11 mouse cellular contexts compared by ENCODE assay signal in the genomic region with DNA sequence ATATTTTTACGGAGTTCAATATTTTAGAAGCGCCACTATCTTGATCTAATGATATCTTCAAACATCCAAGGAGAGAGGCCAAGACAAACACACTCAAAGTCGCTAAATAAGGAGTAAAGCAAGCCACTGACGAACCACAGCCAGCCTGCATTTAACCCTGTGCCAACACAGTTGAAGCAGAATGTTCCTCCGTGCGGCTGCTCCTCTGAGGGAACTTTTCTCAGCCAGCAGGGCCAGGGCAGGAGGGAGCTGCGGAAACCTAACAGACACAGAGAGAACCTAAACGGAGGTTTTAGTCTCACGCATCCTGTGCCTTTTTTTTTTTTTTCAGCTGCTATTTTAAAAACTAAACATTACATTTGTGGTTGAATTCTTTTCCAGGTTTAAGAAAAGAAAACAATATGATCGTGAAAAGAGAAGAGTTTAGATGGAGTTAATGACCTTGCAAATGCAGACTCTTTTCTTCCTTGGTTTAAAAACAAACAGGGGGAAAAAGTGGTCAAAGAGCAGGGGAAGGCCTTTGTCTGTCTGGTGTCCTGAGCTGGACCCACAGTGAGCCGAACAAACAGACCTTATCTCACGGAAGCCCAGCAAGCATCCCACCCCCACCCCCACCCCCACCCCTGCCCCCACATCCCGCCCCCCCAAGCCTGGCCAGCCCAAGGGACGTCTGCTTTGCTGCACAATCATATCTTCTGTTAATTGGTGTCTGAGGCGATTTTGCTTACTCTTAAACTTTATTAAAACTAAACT. TPM values are rescaled to one million over a fixed set of nuclear protein-coding genes. Genes with fewer than 3 reads are reported as not detected.
DNase-seq lines count a peak whose midpoint lies in the region; ATAC-seq lines count a peak whose summit lies in the region.
"Had no signal": no experiment of that assay in that cellular context is flagged by ENCODE, and none has a peak within 500 bp of the region (broad histone marks: within the 10 kb centered on the region; RNA-seq: fewer than 3 reads in every experiment).

No protein-coding gene starts in this region.

- peaks cover 15% of the 10 kb centered on the region for H3K4me1 ChIP-seq in kidney, embryonic 15.5 days

- H3K36me3 ChIP-seq in kidney, embryonic 15.5 days = no peaks in the 10 kb centered on the region
- H3K36me3 ChIP-seq in splenic B cell, adult 2 months (ENCODE audit: control insufficient read depth, insufficient read depth, low read length, poor library complexity, severe bottlenecking) = no peaks in the 10 kb centered on the region
- H3K36me3 ChIP-seq: hindbrain, embryonic 12.5 days; midbrain, embryonic 12.5 days had no signal

- H3K9ac ChIP-seq in kidney, embryonic 15.5 days = no peak overlapping the region
- H3K9ac ChIP-seq: hindbrain, embryonic 12.5 days; midbrain, embryonic 12.5 days had no signal

- no peaks in the 10 kb centered on the region for H3K27me3 ChIP-seq in kidney, embryonic 15.5 days
- no peaks in the 10 kb centered on the region for H3K27me3 ChIP-seq in splenic B cell, adult 2 months (ENCODE audit: control insufficient read depth, insufficient read depth, low read length, poor library complexity, severe bottlenecking)
- H3K27me3 ChIP-seq: hindbrain, embryonic 12.5 days; midbrain, embryonic 12.5 days had no signal

- no peak for DNase-seq in kidney, postnatal 14 days
- DNase-seq in embryo, embryonic 10.5 days (ENCODE audit: low spot score) = peak; percentile 34
- peak; percentile 25 for DNase-seq in heart, postnatal 4 days
- peak; percentile 4 for DNase-seq in splenic B cell, adult 2 months (ENCODE audit: low read depth, low spot score)
- no peak for DNase-seq in right cerebral cortex, adult 18-20 months
- no peak for DNase-seq in spleen, adult 12 weeks (ENCODE audit: low spot score)
- DNase-seq in cerebellum, adult 11-12 months = no peak
- DNase-seq: cerebellum, adult 9-10 months had no signal

- H3K27ac ChIP-seq in kidney, embryonic 15.5 days = peak overlapping the region; percentile 72
- H3K27ac ChIP-seq: hindbrain, embryonic 12.5 days; midbrain, embryonic 12.5 days had no signal

- no peak overlapping the region for H3K4me2 ChIP-seq in kidney, embryonic 15.5 days
- H3K4me2 ChIP-seq: hindbrain, embryonic 12.5 days; midbrain, embryonic 12.5 days had no signal

- H3K4me3 ChIP-seq in kidney, embryonic 15.5 days (replicated peaks) = no peak overlapping the region
- H3K4me3 ChIP-seq: hindbrain, embryonic 12.5 days; midbrain, embryonic 12.5 days had no signal

- no peaks in the 10 kb centered on the region for H3K9me3 ChIP-seq in kidney, embryonic 15.5 days (replicated peaks)
- H3K9me3 ChIP-seq: hindbrain, embryonic 12.5 days; midbrain, embryonic 12.5 days had no signal

- 31% methylated on average over 15 of the region's 15 CpGs for WGBS in kidney, embryonic 15.5 days

- no peak for ATAC-seq in kidney, embryonic 15.5 days (replicated peaks; ENCODE audit: low FRiP score)

RNA-seq across cellular contexts. Expression of a gene that starts 15.0 kb away (rescaled TPM):
- 910 and 925 TPM in 2 replicates for polyA plus RNA-seq in kidney, embryonic 15.5 days (2015; fragmentation: Nextera tagmentation; extraction: Ambion mirVana)
- total RNA-seq in heart, postnatal 4 days (2021) = 100 to 1,000 TPM; 441 to 466 TPM

Comparison
In these comparisons a context has a peak if more than half of its experiments do, and no peak if none do; other contexts are left out.
1. DNase-seq: peak in embryo, embryonic 10.5 days (single experiment), heart, postnatal 4 days (single experiment) and splenic B cell, adult 2 months (single experiment); none in kidney, postnatal 14 days (single experiment), right cerebral cortex, adult 18-20 months (single experiment), spleen, adult 12 weeks (single experiment) and cerebellum, adult 11-12 months (single experiment).